Mouse (Mus musculus) CD4-positive, CD25-positive, alpha-beta regulatory T cell, adult 4 months (primary cell): ENCODE measurements around the gene Bak1. TPM values are rescaled to one million over a fixed set of nuclear protein-coding genes. Genes with fewer than 3 reads are reported as not detected.
A peak's percentile ranks its signal among the peaks of the same experiment; 100 is the strongest.

Experiments used
- ATAC-seq: one replicate; pipeline ENCODE4 v1.8.0; 2017
- polyA plus RNA-seq, 2 experiments: library from polyadenylated mRNA; unstranded; fragments of 100-300 nt; shearing (Covaris generic); gene quantifications; one replicate each; pipeline ENCODE4 v1.2.1; 2017

Bak1 gene
- polyA plus RNA-seq, 2 experiments from 2014 or later, result 3.2 to 4.8 TPM

DNA sequence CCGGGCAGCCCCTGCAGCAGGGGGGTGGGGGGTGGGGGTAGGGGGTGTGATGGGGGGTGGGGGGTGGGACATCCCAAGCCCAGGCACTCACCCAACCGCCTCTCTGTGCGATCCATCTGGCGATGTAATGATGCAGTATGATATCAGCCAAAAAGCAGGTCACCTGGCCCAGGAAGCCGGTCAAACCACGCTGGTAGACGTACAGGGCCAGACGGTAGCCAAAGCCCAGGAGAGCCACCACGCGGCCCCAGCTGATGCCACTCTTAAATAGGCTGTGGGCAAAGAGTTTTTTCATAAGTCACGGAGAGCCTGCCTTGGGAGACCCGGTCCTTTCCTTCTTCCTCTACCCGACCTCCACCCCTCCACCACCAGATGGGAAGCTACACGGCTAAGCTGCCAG, 7.7 kb downstream of the Bak1 start:
- ATAC-seq, result no peak

DNA sequence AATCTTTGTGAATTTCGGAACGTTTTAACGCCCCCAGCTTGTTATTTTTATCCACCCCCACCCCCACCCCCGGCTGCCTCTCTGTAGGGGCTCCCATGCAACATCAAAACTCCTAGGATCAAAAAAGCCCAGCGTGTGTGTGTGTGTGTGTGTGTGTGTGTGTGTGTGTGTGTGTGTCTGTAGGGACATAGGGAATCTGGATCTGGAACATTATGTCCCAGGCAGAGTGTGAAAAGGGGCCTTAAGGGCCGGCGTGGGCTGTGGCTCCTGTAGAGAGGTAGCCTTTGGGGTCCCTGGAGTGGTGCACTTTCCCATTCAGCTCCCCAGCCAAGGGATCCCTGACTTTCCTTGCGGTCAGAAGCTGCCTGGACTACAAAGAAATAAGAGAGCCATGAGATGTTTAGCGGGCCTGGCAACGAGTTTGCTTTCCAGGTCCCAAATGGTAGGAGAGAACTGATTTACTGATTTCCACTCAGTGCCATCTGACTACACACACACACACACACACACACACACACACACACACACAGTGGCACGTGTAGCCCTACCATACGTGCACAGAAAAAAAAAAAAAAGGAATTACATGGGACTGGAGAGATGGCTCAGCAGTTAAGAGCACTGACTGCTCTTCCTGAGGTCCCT, 10.1 kb downstream of the Bak1 start:
- no peak for ATAC-seq

DNA sequence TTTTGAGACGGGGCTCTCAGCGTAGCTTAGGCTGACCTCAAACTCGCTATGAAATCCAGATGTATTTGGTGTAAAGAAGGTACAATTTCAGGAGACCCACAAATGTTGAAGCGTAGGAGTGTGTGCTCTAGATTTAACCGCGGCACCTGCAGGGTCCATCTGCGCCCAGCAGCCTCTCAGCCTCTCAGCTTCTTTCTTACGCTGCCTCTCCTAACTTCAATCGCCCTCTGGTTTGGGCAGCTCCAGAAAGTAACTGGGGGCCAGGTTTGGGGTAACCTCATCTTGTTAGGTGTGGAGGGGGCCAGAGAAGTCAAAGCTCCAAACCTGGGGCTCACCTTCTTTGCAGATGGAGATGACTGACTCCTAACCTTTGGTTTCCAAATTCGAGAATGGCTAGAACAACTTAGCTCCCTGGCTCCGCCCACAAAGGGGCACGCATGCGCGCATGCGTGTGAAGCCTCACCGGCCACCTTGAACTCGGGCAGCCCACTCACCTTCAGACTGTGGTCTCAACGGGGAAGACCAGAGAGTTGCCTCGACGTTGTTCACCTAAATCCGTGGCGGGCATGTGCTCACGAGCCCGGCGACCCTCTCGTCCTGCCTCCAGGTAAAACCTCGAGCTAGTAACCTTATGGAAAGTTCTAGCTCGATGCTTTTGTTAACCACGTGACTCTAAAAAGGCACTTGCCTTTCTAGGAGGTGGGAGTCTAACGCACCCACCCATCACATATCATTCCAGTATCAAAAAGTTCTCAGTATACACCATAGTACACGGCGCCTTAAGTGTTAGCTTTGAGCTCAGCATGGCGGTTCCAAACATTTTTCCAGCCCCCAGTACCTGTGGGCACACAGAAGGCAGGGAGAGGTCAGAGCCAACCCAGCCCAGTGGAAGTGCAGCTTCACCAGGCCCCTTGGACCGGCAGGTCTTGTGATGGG, 11.0 kb downstream of the Bak1 start:
- peak; percentile 93 for ATAC-seq

DNA sequence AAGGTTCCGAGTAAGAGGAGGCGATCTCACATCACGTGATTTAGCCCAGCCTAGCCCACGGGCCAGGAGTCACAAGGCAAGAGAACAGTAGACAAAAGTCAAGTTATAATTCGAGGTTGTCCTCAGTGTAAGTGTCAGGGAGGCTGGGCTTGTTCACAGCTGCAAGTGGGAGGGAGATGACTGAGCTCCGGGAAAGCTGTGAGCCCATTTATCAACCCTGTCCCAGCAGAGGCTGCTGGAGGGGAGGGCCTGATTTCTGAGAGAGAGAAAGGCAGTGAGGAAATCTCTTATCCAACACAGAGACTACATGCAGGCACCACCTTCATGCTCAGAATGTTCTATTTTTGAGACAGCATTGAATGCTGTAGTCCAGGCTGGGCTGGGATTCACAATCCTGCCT, 15.9 kb downstream of the Bak1 start:
- no peak for ATAC-seq

DNA sequence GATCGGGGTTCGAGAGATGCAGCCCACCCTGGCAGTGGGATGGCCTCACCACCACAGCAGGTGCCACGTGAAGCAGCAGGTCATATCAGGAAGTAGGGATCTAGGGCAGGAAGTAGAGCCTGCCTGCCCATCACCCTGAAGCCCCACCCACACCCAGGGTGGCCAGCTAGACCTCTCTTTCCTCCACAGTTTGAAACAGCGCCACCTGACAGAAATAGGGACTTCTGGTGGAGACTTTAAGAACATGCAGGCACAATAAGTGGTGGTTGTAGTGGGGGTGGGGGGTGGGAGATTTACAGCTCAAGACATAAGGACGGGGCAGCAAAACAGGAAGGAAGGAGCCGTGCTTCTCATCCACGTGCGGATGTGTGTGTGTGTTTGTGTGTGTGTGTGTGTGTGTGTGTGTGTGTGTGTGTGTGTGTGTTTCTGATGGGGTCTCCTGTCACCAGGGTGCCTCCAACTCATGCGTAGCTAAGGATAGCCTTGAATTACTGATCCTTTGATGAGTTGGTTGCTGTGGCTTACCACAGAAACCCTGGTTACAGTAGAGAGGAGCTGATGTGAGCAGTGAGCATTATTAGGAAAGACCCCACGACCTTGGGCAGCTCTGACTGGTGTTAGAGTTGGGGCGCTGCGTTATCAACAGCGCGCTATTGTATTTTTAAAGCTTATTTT, 16.7 kb downstream of the Bak1 start:
- peak; percentile 88 for ATAC-seq

DNA sequence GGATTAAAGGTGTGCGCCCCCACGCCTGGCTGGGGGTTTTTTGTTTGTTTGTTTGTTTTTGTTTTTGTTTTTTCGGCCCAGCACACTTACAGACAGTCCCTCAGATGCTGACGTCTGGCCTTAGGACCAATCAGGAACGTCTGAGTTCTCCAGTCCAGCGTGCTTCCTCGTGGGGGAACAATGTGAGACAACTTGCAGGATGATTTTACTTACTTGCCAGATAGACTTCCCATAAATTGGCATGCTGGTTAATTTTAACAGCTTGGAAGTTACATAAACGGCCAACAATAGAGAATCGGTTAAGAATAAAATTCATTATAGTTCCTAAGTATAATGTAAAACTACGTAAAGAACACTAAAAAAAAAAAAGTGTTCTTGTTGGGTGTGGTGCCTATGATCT, 17.6 kb downstream of the Bak1 start:
- no peak for ATAC-seq

DNA sequence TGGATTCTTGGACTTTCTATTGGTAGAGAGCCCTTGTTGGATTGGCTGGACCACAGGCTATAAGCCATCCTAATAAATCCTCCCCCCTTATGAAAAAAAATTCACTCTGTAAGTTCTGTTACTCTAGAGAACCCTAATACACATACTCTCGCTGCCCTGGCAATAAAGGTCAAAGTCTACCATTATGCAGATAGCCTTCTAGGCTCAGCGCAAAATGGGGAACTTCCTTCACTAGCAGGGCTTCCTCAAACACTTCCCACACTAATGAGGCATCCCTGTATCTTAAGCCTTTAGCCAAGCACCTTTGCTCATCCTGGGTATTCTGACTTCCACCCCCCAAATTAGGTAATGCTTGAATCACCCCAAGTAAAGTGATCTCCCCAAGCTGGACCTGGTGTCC, 20.5 kb downstream of the Bak1 start:
- no peak for ATAC-seq

DNA sequence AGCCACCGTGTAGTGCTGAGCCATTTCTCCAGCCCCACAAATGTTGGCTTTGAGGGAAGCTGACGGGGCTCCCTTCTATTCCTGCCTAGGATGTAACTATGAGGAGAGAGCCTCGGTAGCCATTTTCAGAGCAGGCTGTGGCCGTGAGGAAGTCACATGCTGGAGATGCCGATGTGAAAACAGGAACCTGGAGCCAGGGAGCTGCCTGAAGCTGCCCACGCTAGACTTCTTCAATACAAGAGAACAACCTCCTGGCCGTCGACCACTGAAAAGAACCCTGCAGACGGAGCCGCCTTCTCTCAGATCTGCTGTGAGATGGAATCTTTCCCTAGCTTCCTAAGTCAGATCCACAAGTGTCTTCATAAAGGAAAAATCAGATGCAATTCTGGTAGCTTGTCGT, 23.2 kb downstream of the Bak1 start:
- no peak for ATAC-seq

DNA sequence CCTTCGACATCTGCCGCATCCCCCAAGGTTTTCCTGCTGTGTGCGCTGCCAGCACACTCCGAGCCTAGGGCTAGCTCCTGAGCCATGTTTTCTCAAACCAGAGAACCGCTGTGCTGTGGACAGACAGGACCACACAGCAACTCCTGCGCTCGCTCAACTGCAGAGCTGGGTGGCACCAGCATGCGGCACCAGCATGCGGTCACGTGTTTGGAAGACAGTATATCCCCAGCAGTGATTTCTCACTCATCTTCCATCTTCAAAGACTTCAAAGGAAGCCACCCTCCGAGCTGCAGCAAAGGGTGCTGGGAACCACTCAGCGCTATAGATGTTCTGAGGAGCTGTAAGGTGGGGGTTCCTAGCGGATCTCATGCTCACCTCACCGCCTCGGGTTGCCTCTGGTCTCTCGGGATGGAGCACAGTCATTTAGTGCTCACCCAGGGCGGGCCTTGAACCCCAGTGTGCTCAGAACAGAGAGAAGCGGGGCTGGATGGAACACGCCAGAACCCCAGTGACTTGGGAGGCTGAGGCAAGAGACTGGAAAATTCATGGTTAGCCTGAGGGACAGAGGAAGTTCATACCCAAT, 23.8 kb downstream of the Bak1 start:
- no peak for ATAC-seq

DNA sequence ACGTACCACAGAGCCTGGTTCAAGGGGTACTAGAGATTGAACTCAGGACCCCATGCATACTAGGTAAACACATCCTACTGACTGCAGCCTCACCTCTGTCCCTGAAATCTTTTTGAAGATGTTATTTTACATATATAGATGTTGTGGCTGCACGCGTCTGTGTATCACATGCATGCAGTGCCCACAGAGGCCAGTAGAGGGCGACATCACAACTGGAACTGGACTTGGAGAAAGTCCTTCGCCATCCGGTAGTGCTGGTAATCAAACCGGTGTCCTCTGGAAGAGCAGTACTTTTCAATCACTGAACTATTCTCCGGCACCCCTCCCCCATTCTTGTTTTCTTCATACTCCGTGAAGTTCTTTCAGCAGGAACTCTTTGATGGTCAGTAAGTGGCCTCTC, 24.4 kb downstream of the Bak1 start:
- no peak for ATAC-seq

DNA sequence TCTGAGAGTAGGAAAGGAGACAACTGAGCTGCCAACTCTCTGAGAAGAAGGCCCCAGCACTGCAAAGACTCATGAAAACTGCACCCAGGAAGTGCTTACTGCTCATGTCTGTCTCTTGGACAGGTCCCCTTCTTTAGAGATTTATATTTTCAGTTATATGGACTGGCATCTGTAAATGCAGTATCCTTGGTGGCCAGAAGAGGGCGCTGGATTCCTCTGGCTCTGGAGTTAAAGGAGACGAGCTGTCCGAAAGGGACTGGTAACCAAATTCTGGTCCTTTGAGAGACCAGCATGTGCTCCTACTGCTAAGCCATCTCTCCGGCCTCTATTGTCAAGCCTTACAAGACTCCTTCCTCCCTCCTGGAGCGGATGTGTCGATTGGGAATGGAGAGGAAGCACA, 26.9 kb downstream of the Bak1 start:
- no peak for ATAC-seq

DNA sequence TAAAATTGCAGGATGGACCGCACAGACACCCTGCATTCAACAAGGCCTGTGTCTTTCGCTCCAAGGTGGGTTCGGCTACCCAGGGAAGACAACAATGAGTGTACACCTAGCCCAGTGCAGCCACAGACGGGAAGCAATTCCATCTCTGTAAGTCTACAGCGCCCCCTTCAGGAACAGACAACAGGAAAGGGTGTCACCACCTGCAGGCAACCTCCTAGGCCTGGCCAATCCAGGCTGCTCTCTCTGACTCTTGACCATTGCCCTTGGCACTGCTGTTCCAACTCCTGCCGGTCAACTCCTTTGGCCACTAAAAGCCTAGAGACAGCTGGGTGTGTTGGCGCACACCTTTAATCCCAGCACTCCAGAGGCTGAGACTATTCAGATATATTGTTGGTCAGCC, 27.7 kb downstream of the Bak1 start:
- ATAC-seq, result no peak

DNA sequence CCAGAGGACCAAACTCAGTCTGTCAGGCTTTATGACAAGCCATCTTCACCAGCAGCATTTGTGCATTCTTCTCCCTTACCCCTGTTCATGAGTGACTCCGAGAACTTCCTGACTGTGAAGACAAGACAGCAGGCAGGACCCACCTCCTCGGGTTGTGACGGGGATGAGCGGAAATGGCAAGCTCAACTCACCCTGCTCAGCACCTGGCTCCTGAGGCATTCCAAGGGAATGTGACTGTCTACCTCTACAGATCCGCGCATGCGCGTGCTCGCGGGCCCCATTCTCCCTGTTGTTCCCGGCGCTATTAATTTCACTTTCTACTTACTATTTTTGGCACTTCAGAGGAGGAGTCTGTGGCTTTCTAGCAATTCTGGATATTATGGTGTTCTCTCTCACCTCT, 28.8 kb downstream of the Bak1 start:
- ATAC-seq, result peak; percentile 88

DNA sequence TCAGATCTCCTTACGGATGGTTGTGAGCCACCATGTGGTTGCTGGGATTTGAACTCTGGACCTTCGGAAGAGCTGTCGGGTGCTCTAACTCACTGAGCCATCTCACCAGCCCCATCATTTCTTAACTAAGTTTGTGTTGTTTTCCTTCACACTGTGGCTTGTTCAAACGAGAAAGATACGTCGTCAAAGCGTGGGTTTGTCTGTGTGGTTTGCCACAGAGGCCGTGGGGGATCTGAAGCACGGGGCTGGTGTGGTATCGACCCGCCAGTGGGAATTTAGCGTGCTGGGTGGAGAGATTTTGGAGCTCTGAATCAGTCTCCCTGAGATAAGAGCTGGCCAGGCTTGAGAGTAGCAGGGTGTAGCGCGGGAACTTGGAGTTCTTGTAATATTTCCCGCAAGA, 30.5 kb downstream of the Bak1 start:
- no peak for ATAC-seq

DNA sequence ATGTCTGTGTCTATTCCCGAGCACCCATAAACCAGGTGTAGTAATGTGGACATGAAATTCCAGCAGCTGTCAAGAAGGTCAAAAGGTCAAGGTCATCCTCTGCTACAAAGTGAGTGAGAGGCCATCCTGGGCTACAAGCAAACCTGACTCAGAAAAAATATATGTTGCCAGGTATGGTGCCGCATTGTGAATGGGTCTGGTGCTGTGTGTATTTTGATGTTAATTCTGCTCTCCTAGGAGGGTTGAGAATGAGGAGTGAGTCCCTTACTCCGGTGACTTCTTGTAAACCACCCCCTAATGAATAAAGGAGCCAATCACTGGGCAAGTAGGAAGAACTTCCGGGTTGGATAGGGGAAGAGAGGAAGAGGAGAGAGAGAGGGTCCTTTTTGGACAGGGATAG, 31.1 kb downstream of the Bak1 start:
- ATAC-seq, result no peak

DNA sequence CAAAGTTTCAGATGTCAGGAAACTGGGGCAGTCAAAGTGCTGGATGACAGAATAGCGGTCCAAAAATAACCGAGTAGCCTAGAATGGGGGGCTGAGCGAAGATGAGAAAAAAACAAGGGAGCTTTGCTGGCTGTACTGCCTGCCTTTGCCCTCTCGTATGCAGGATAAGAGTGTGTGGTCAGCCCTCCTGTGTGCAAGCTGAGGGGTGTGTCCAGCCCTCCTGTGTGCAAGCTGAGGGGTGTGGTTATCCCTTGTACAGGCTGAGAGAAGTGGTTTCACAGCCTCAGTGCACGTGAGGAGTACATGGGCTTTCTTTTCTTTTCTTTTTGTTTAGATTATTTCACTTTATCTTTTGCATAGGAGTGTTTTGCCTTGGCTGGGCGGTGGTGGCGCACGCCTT, 33.2 kb downstream of the Bak1 start:
- no peak for ATAC-seq

DNA sequence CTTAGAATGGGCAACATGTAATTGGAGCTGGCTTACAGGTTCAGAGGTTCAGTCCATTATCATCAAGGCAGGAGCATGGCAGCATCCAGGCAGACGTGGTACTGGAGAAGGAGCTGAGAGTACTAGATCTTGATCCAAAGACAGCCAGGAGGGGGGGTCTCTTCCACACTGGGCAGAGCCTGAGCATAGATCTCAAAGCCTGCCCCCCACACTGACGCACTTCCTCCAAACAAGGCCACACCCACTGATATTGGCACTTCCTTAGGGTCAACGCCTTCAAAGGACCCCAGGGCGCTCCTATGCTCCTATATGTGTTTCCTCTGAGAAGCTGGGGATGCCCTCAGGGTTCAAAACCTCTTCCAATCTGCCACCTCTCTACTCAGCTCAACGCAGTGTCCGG, 33.8 kb downstream of the Bak1 start:
- ATAC-seq, result no peak

DNA sequence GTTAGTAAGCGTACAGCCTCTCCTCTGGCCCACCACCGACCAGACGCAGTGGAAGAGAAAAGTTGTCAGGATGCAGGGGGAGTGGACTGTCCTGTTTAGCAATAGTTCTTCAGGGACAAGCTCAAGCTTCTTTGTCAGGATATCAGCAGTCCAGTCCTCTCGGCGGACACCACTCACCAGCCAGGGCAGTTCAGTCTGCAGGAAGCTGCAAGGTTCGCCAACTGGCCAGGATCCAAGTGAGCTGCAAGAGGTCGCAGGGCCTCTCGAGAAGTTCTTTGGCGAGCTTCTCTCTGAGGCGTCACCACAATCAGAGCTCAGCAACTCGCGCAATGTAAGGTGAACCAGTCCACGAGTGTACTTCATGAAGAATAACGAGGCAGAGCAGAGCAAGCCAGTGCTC, 34.4 kb downstream of the Bak1 start:
- ATAC-seq, result no peak

DNA sequence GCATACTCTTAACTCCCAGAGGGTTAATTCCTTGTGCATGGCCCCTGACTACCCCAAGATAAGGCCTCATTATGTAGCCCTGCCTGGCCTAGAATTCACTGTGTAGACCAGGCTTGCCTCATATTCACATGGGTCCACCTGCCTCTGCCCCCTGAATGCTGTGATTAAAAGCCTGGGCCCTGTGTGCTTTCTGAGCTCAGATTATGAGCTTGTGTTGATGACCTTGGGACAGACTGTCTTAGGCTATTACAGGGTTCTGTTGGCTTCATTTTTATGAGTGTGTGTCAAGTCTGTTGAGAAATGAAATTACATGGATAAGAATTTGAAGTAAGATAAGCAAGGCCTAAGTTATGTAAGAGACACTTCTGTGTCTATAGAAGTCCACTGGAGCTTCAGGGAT, 38.3 kb downstream of the Bak1 start:
- no peak for ATAC-seq

DNA sequence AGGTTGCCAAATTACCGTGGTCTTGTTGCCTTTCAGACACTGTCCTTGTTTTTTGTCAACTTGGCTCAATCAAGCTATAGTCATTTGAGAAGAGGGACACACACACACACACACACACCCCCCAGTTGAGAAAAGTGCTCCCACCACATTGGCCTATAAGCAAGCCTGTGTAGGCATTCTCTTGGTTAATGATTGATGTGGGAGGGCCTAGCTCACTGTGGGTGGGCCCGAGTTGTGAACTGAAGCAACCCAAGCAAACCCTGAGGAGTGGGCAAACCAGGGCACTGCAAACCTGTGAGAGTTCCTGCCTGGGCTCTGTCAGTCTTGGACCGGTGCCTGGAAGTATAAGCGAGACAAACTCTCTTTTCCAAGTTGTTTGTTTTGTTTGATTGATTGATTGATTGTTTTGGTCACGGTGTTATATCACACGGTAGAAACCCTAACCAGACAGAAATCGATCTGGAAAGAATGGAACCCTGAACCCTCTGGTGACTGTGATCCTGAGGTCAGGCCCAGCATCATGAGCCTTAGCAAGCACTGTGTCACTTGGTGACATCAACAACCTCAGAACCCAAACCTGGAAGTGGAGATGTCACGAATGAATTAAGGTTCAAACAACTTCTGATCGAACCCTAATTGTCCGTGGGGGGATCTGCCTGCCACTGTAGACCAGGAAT, 43.2 kb downstream of the Bak1 start:
- ATAC-seq, result no peak

DNA sequence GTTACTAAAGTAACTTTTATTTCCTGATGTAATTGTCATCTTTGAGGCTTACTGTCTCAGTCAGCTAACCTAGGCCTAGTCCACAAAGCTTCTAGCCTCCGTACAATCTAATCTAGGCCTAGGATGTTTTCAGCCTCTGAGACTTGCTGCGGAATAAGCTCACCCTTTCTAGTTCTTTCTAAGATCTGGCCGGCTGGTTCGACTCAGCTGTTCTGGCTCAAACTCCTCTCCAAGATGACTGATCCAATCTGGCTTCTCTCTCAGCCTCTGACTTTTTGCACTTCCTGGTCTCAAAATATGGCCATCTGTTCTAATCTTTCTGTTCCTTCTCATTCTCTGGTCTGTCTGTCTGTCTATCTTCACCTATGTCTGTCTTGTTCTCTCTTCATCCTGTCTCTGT, 45.4 kb downstream of the Bak1 start:
- ATAC-seq, result no peak

DNA sequence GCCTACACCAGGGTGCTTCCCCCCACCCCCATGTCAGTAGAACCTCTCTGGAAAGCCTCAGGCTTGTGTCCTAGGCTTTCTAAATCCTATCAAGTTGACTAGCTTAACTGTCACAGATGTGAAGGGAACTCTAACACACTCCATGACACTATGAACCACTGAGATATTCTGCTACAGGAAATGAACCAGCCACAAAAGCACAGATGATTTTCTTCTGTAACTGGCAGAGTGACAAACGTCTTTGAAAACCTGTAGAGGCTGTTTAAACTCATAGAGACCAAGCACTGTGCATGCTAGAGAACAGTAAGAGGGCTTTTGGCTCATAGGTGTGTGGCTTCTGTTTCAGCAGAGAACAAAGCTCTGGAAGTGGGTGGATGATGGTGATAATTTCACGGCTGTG, 47.8 kb downstream of the Bak1 start:
- ATAC-seq, result peak; percentile 82

DNA sequence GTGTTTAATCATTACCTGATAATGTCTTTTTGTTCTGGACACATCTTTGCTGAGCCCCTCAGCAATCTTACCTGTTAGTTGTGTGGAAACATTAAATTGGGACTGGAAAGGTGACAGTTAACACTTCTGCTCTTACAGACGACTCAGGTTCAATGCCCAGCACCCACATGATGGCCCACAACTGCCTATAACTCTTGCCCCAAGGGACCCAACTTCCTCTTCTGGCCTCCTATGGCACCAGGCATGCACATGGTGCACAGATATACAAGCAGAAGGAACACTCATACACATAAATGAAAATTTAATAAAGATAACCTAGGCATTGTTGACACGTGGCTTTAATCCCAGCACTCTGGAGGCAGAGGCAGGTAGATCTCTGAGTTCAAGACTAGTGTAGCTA, 49.4 kb downstream of the Bak1 start:
- no peak for ATAC-seq
